Mouse (Mus musculus) frontal cortex, adult 2 months (tissue): Measurements from ENCODE around the gene Tfcp2. TPM values are rescaled to one million over a fixed set of nuclear protein-coding genes. Genes with fewer than 3 reads are reported as not detected.
"Not testable (repeated sequence)": the region's sequence is repeated elsewhere in the genome, so short reads cannot be mapped to it uniquely, and the experiment has no call there.

Experiments used
- DNase-seq, 2 experiments: peaks; one replicate each; pipeline ENCODE4 v3.0.0; 2022; ENCODE audit warnings: low spot score in 1 of 2; ENCODE audit errors: extremely low spot score in 1 of 2
- polyA plus RNA-seq: library from polyadenylated mRNA; depleted of rRNA; stranded (reverse); fragments of >200 nt; gene quantifications from 2 replicates; pipeline ENCODE4 v1.2.3, GENCODE M21; 2012

Tfcp2 gene
- polyA plus RNA-seq, 1 experiment, result 22.3 TPM

DNA sequence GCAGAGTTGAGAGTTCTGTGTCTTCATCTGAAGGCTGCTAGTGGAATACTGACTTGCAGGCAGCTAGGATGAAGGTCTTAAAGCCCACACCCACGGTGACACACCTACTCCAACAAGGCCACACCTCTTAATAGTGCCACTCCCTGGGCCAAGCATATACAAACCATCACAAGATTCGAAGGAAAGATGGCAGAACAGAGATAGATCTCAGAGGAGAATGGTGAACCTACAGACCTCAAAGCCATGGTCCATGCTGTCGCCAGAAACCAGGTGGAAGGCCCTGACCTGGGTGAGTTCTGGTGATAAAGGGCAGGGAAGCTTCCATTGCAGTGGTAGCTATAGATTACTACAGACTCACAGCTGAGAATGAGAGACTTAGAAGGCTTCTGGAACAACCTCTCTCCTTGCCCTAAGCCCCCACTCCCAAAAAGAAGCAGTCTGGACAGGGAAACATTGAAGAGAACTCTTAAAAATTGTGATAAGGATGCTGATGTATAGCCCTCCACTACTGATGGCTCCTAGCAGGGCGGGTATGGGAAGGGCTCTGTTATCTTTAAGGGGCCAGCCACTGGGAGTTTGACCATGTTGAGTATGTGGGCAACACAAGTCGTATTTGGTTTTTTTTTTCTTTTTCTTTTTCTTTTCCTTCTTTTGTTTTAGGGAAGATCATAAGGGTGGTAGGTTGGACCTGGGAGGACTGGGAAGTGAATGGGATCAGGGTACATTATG lies 6.1 kb upstream of the Tfcp2 start:
- DNase-seq, result no peak

DNA sequence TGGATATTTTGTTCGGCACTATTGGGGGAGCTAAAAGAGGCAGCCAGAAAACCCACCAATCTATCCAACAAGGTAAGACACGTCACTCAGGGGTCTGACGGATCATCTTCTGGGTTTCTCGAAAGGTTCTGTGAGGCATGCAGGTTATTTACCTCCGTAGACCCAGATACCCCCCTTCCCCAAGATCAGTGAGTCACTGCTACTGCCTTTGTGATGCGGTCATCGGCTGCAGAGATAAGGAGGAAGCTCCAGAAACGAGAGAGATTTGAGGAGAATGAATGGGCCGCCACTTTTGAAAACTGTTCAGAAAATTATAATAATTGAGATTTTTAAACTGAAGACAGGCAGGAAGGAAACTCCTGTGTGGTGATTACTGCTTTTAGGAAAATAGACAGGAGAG lies 4.6 kb upstream of the Tfcp2 start:
- no peak for DNase-seq

DNA sequence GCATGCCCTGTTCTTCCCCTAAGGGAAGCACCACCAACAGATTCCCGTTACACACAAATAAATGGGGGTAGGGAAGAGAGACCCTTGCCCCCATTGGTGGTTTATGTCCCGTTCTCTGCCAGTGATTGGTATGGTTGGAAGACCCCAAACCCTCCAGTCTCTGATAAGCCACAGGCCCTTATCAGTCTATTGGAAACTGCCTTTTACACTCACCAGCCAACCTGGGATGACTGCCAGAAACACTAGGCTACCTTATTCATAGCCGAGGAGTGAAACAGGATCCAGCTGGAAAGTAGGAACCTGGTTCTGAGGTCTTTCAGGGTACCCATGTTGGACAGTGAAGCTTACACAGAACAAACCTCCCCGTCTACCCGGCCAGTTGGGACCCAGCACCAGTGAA lies 4.2 kb upstream of the Tfcp2 start:
- DNase-seq, result no peak

DNA sequence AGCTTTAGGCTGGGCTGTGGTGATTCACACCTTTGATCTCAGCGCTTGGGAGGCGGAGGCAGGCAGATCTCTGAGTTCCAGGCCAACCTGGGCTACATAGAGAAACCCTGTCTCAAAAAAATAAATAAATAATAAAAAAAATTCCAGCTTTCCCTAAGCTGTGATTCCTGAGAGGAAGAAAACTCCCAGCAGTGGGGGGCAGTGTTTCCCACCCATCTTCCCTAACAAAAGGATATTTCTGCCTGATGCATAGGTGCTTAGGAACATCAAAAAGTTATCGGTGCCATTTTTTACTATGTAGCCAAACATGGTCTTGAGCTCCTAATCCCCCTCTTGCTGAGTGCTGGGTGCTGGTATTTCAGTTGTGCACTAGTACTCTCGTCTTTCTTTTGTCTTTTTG lies 1.5 kb downstream of the Tfcp2 start:
- DNase-seq, result peak in 1 of 2 experiments; percentile 15

- DNase-seq, result not testable (repeated sequence)
Observed at GRCm38 (mm10) chr15:100543651-100544030, 8.2 kb downstream of the Tfcp2 start.

DNA sequence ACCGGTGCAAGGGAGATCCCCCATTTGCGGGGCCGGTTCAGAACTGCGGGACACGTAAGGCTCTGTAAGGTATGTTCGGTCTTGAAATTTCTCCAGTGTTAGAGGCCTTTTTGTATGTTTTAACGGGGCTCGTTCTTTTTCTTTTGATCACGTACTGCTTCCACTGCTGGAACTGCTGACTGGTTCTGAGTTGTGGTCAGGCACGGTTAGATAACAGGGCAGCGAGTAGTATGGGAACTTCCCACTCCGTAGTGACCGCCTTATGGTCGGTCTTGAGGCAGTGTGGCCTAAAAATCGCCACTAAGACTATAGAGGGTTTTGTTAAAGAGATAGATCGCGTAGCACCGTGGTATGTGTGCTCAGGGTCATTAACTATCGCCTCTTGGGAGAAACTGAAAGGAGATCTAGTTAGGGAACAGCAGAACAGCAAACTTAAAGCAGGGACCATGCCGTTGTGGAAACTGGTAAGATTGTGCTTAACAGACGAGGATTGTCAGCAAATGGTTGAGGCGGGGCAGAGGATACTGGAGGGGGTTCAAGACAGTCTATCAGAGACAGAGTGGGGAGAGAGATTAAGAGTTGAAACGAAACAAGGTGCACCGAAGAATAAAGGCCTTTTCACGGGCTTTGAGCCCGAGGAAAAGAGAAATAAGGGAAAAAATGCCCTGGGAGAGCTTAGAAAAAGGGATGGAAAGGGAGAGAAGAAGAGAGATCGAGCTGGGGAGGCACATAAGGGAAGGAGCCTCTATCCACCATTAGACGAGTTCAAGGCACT lies 8.7 kb downstream of the Tfcp2 start:
- DNase-seq, result not testable (repeated sequence)

- DNase-seq, result no peak
Observed at GRCm38 (mm10) chr15:100541426-100541825, 10.4 kb downstream of the Tfcp2 start.

DNA sequence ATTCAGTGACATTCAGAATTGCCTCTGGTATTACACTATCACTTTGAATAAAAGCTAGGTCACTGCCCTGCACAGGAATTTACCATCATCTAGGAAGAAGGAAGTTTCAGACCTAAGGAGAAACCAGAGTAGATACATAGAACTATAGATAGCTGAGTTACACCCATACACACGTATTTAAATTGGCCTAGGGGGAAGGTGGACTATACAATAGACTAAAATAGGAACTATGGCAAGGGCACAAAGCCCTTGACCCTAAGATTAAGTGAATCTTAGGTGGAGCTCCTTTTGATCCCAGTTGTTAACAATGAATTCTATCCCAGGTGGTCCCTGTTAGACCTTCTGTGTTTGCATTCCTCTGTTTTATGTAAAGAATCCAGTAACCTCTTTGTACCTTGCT lies 10.8 kb downstream of the Tfcp2 start:
- DNase-seq, result not testable (repeated sequence)

DNA sequence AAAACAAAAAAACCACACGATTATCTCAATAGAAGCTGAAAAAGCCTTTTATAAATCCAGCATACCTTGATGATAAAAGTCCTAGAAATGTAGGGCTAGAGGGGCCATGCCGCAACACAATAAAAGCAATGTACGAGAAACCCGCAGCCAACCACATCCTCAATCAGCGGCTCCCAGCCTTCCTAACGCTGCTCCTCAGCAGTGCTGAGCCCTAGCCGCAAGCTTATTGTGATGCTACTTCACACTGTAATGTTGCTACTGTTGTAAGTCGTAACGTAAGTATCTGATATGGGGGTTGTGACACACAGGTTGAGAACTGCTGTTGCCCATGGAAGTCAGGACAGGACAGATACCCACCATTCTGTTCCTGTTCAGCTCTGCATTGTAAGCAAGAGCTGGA lies 12.4 kb downstream of the Tfcp2 start:
- DNase-seq, result no peak

DNA sequence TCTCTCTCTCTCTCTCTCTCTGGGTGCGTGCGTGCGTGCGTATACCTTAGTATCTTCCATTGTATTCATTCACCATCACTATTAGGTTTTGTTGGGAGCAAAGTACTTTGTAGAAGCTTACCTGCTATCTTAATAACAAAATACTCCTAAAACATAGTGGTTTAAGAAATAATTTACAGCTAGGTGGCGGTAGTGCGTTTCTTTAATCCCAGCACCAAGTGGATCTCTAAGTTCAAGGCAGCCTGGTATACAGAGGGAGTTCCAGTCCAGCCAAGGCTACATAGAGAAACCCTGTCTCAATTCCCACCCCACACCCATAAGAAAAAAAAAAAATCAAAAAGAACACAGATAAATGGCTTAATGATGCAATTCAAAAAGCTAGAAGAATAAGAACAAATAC lies 13.9 kb downstream of the Tfcp2 start:
- peak in 1 of 2 experiments; percentile 55 for DNase-seq

DNA sequence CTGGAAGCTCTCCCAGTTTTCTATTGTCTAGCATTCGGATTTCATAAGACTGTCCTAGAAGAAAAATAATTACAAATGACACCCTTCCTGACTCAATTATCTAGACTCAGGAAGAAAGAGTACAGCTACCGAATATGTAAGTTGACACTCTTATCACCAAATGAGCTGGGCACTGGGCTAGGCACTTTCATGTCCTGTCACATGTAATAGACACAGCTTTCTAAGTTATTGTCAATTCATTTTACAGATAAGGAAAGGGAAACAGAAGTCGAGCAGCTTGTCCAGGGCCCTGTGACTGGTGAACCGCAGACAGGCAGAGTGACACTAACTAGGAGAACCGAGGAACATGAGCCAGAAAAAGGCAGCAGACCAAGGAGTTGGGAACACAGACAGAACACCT lies 23.9 kb downstream of the Tfcp2 start:
- DNase-seq, result no peak

DNA sequence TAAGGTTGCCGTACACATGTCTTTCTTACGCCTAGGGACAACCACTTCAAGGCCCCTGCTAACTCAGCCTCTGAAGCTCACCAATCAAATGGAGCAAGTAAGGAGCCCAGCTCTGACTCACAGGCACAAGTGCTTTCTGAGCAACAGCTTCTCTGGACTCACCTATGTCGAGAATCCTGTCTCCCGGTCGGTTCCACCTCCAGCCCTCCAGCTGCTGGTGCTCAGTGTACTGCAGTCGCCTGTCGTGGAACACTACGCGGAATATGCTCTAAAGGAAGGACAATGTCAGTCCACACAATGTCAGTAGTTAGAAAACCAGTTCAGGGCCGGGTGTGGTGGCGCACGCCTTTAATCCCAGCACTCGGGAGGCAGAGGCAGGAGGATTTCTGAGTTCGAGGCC lies 26.4 kb downstream of the Tfcp2 start:
- DNase-seq, result no peak

DNA sequence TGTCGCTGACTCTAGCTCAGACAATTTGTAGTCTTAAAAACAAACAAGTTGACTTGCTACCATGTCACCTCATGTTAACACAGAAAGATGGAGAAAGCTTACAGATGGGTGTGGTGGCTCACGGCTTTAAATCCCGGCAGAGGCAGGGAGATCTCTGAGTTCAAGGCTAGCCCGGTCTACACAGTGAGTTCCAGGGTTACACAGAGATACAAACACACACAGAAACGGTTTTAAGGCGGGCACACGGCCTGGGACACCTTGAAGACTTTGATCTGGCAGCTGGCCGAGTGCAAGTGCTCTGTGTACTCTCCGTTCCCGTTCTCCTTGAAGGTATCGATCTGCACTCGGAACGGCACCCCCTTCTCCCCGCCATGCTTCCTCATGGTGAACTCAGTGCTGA lies 31.5 kb downstream of the Tfcp2 start:
- DNase-seq, result no peak

- no peak for DNase-seq
Observed at GRCm38 (mm10) chr15:100515121-100515520, 36.7 kb downstream of the Tfcp2 start.

GRCm38 (mm10) chr15:100513387-100513786 lies 38.4 kb downstream of the Tfcp2 start:
- no peak for DNase-seq

DNA sequence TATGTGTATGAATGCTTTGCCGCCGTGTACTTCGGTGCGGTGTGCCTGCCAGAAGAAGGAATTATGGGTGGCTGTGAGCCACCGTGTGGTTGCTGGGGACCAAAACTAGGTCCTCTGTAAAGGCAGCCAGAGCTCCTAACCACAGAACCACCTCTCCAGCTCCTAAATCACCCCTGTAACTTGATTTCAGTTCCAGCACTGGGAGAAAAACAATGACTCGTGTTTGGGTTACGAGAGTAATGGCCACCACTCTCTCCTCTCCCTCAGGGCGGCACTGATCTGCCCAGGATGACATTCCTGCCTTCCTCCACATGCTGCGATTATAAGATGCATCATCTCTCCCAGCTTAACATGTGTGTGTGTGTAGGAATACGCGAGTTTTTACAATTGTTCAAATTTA lies 41.7 kb downstream of the Tfcp2 start:
- DNase-seq, result no peak

- no peak for DNase-seq
Observed at GRCm38 (mm10) chr15:100508454-100509167, 43.2 kb downstream of the Tfcp2 start.

DNA sequence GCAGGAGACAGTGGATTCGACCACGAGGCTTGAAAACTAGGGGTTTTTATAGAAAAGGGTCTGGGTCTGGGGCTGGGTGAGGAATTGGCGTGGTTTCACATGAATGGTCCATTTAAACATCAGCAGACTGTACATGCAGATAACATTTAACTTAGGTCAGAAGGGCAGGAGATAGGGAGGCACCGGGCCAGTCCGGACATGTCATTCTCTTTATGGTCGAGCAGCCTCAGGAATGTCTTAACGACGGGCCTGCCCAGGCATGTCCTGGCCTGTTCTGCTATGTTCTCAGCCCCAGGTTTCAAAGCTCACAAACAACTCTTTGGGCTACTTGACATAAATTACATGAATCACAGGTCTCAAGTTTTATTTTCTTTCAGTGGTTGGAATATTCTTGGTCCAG lies 52.3 kb downstream of the Tfcp2 start:
- DNase-seq, result not testable (repeated sequence)

DNA sequence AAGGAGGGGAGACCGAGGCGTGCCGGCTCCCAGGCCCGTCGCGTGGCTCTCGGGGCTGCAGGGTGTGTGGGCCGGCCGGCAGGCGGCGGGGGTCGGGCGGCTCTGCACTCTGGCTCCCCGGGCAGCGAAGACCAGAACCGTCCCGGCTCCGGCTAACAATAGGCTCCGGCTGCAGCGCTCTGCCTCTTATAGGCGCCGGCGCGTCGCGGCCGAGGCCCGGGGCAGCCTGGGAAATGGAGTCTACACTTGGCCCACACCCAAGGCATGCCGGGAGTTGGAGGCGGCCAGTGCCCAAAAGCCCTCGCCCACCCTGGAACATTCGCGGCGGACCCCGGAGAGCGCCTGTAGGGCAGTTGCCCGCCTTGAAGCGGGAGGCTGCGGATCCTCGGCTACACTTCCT lies 56.7 kb downstream of the Tfcp2 start, which contains the start of gene Csrnp2:
Csrnp2 (minus strand) TSS at position 387 of the 400 bp plus-strand sequence.
- DNase-seq, result peak; percentile 81 to 95

DNA sequence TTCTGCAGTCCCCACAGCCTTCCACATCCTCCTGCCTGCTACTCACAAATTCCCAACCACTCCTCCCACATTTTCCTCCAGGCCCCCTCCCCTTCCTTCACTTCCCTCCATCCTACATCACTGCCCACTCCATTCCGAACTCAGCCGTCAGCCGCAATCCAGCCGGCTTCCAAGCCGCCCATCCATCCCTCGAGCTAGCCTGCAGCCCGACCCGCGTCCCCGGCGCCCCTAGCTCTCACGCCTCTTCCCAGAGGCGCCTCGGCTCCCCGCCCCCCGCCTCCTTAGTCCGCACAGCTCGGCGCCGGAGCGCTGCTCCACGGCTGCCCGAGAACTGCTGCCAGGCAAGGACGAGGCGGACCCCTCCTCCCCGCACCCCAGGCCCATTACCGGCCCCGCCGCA lies 57.2 kb downstream of the Tfcp2 start:
- DNase-seq, result peak in 1 of 2 experiments; percentile 51

GRCm38 (mm10) chr15:100491966-100492365 lies 59.8 kb downstream of the Tfcp2 start:
- DNase-seq, result no peak
